Mouse (Mus musculus) mouse embryonic stem cell (cell line): Measurements from ENCODE around the gene Sdhc.
"Not testable (repeated sequence)": the region's sequence is repeated elsewhere in the genome, so short reads cannot be mapped to it uniquely, and the experiment has no call there.

ENCODE experiments used
- in situ Hi-C, 2 experiments: fragments of 300-500 bp; cut with MboI; formaldehyde crosslinking; loops; 1 replicate in 1 of 2; 3 replicates in 1 of 2; pipeline ENCODE4 v1.14.3; 2019 to 2020; ENCODE audit warnings: low sequenced_read_pairs in 2 of 2, low pct_unique_long_range_greater_than_20kb in 1 of 2, mixed read lengths in 1 of 2; ENCODE audit not compliant: unreplicated experiment in 1 of 2

Gene Sdhc

GRCm38 (mm10) chr1:171172779-171173178 lies 22.4 kb upstream of the Sdhc start:
- in situ Hi-C loops = no loop called here

- in situ Hi-C loops = no loop called here
Measured at GRCm38 (mm10) chr1:171171138-171171537, 20.7 kb upstream of the Sdhc start.

GRCm38 (mm10) chr1:171169913-171170312 lies 19.5 kb upstream of the Sdhc start:
- in situ Hi-C loops = no loop called here

DNA sequence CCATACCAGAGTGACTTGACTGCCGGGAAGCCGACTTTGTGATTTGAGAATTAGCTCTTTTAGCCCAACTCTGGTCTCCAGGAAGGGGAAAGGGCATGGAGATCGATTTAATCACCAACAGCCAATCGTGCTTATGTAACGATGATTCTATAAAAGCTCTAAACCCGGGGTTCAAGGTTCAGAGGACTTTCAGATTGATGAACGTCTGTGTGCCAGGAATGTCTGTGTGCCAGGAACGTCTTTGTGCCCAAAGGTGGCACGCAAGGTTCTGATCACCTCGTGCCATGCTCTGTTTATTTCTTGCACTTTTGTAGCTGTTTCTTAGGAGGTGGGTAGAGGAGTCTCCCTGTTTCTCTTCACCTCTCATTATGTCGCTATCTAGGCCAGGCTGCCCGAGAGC lies 18.5 kb upstream of the Sdhc start:
- in situ Hi-C loops = no loop called here

- in situ Hi-C loops = no loop called here
Measured at GRCm38 (mm10) chr1:171165629-171166345, 15.4 kb upstream of the Sdhc start.

DNA sequence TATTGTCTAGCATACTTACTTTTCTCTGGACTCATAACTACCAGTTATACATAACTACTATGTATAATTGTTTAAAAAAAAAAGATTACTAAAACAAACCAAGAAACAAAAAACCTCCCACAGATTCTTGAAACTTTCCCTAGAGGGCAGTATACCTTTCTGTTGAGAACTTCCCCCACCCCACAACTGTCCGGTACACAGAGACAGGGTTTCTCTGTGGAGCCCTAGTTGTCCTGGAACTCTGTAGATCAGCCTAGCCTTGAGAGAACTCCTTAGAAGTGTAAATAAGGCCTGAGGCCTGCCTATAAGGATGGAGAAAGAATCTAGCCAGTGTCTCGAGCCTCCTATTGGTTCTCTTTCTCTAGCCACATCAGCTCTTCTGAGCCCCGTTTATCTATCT lies 13.9 kb upstream of the Sdhc start:
- in situ Hi-C loops = no loop called here

GRCm38 (mm10) chr1:171162526-171162925 lies 12.1 kb upstream of the Sdhc start:
- in situ Hi-C loops = no loop called here

GRCm38 (mm10) chr1:171159485-171159975 lies 9.1 kb upstream of the Sdhc start:
- in situ Hi-C loops = no loop called here

GRCm38 (mm10) chr1:171157965-171158364 lies 7.6 kb upstream of the Sdhc start:
- in situ Hi-C loops = no loop called here

GRCm38 (mm10) chr1:171156644-171157043 lies 6.2 kb upstream of the Sdhc start:
- in situ Hi-C loops = no loop called here

DNA sequence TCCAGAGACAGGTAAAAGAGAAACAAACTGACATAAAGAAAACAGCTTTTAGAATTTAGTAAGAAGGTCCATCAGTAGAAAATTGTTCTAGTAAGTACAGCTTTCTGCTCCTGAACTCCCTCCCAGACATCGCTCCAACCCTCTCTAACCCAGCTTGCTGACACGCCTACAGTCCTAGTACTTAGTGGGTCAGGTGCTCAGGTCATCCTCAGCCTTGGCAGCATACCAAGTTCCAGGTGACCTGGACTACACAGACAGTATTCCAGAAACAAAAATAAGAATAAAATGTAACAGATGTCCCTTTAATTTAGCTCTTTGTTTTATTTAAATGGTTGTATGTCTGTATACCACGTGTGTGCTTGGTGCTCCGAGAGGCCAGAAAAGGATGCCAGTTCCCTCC lies 1.6 kb upstream of the Sdhc start:
- in situ Hi-C loops = no loop called here

DNA sequence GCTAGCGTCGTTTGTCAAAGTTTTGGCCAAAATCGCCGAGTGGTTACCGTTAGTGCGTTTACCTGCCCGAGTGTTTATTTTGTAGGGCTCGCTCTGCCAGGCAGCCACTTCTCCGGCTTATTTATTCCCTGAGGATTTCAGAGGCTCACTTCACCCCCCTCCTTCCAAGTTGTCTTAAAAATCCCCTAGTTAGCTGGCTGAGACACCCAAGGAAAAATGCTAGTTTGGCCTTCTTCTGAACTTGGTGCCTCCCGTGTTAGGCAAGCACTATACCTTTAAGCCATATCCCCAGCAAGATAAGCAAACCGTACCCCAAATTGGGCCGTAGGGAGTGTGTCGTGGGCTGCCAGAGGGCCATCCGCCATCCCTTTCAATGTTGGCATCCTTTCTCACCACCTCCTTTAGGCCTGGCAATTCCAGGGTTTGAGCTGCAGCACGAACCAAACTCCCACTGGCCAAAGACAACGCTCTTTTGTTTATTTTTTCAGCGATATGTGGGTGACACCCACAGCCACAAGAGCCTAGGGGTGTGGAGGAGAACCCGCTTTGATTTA lies 512 bp upstream of the Sdhc start:
- in situ Hi-C loops = no loop called here

DNA sequence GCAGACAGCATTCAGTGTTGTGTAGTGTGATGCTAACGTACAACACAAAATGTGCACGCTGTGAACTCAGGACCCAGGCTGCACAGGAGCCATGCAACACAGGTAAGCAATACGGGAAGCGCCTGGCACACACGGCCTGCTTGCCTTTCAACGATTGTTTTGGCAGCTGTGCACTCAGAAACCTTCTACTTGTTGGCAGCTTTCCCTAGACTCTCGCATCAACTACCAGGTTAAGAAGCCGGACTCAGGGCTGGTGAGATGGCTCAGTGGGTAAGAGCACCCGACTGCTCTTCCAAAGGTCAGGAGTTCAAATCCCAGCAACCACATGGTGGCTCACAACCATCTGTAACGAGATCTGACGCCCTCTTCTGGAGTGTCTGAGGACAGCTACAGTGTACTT lies 7.4 kb downstream of the Sdhc start:
- in situ Hi-C loops = loop anchor here in 1 of 2 experiments (5.0 kb wide), 1 partner anchor 279 kb away; no protein-coding TSS in a partner anchor

DNA sequence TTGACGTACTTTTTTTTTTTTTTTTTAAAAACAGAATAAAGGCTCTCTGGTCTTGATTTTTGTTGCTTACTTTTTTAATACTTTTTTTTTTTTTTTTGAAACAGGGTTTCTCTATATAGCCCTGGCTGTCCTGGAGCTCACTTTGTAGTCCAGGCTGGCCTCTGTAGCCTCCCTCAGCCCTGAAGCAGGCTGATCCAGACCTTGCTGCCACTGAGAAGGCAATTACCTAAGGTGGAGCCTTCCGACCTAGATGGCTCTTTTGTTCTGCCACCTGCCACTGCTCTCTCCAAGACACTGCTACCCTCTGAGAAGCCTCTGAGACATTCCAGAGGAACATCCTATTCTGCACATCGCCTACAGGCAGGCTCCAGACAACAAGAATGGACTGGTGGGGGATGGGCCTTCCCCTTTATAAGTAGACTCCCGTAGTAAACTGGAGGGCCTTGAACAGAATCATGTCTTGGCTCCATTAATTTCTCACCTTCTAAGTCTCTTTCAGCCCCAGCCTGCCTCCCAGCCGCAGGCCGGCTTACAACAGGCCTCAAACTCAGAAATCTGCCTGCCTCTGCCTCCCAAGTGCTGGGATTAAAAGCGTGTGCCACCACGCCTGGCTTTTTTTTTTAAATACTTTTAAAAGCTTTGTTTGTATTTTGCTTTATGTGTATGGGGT lies 12.8 kb downstream of the Sdhc start:
- in situ Hi-C loops = not testable (repeated sequence)

DNA sequence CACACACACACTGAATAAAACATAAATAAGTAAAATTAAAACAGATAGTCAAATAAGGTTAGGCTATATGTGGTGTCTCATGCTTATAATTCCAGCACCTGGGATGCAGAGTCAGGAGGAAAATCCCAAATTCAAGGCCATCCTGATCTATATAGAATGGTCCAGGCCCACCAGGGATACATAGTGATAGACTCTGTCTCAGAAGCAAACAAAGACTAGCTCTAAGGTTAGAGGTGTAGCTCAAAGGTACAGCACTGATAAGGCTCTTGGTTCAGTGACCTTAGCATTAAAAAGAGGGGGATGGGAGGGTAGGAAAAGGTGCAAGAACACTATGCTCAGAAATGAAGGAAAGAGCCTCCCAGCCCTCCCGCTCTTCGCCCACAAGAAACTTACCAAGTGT lies 14.8 kb downstream of the Sdhc start:
- in situ Hi-C loops = no loop called here

GRCm38 (mm10) chr1:171130971-171131370 lies 19.4 kb downstream of the Sdhc start:
- in situ Hi-C loops = no loop called here

GRCm38 (mm10) chr1:171129251-171129650 lies 21.2 kb downstream of the Sdhc start:
- in situ Hi-C loops = loop anchor here in 1 of 2 experiments (10.0 kb wide), 1 partner anchor 86 kb away; the partner anchor contains the start of gene Nr1i3

GRCm38 (mm10) chr1:171124398-171124797 lies 26.0 kb downstream of the Sdhc start:
- in situ Hi-C loops = loop anchor here in 1 of 2 experiments (10.0 kb wide), 1 partner anchor 90 kb away; the partner anchor contains the start of gene Nr1i3

GRCm38 (mm10) chr1:171122932-171123331 lies 27.5 kb downstream of the Sdhc start:
- in situ Hi-C loops = loop anchor here in 1 of 2 experiments (10.0 kb wide), 1 partner anchor 92 kb away; the partner anchor contains the start of gene Nr1i3
